Mouse (Mus musculus) monocyte, adult 5-6 weeks (primary cell): ENCODE data around the gene Guca1b. TPM values are rescaled to one million over a fixed set of nuclear protein-coding genes. Genes with fewer than 3 reads are reported as not detected.

ENCODE experiments used
- total RNA-seq: library from RNA; stranded (forward); fragments of 200-1000, 200-491, 200-594 nt; gene quantifications from 3 replicates; pipeline ENCODE4 v1.2.3, GENCODE M21; 2017

Guca1b gene
- total RNA-seq, 1 experiment from 2014 or later, result 3.8 TPM

Other genes starting within 250 kb of the Guca1b start
- 32.6 to 39.2 TPM (median 36.2 TPM) in 3 replicates for gene Mrps10, start 16.5 kb upstream of the Guca1b start, total RNA-seq
- 0.57 TPM in 1 of 3 replicates, not detected in the others for gene Guca1a, start 15.2 kb downstream of the Guca1b start, total RNA-seq
- 0.29 TPM in 1 of 3 replicates, not detected in the others for gene AI661453, start 51.2 kb downstream of the Guca1b start, total RNA-seq
- gene 1700001C19Rik, start 52.0 kb downstream of the Guca1b start, total RNA-seq, result not detected in 3 replicates
- 67.5 to 90.9 TPM (median 77.3 TPM) in 3 replicates for gene Taf8, start 116.9 kb downstream of the Guca1b start, total RNA-seq
- gene Ccnd3, start 119.7 kb downstream of the Guca1b start, total RNA-seq, result 152 to 227 TPM (median 161 TPM) in 3 replicates
- 6.1 to 11.2 TPM (median 8.2 TPM) in 3 replicates for gene Bysl, start 226.1 kb downstream of the Guca1b start, total RNA-seq
- 34.9 to 75.1 TPM (median 57.2 TPM) in 3 replicates for gene Med20, start 226.2 kb downstream of the Guca1b start, total RNA-seq
- gene Gm20517, start 226.2 kb downstream of the Guca1b start, total RNA-seq, result 0.21 to 4.1 TPM (median 3.4 TPM) in 3 replicates
- 2.6 to 3.9 TPM (median 3.0 TPM) in 3 replicates for gene Usp49, start 245.3 kb downstream of the Guca1b start, total RNA-seq